9 mouse cellular contexts compared by ENCODE assay signal in the genomic region with DNA sequence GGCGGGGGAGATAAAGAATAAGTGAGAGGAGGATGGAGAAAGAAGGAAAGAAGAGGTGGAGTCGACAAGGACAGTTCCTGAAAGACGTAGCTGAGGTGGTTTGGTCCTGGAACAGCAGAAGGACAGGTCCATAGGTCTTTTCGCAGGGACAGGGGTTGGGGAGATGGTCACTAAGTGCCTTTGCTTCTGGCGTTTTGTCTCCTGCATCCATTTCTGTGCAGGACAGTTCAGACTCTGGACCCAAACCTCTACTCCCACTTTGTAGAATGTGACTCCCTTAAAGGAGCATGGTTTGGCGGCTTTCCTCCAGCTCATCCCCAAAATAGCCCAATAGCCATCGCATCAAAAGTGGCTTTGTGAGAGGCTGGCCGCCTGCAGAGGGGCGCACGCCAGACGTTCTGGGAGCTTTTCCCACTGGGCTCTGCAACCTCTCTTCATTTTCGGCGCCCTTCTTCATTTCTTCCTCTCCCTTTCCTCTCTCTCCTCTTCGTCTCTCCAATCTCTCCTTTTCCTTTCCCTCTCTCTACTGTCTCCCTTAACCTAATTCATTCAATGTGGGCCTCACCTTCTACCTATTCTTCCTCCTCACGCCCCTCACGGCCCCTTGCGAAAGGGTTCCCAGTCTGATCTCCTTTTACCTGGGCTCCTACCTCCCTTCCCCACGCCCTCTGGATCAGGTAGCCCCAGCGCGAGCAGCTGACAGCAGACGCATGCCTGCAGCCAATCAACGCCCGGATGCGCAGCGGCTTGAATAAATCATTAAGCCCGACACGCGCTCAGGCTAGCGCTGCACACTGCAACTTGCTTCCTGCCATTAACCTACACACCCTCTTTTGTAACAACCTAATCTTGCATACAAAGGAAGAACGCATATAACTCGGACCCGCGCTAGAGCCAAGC. TPM values are rescaled to one million over a fixed set of nuclear protein-coding genes. Genes with fewer than 3 reads are reported as not detected.
DNase-seq lines count a peak whose midpoint lies in the region; ATAC-seq lines count a peak whose summit lies in the region.
"Had no signal": no experiment of that assay in that cellular context is flagged by ENCODE, and none has a peak within 500 bp of the region (broad histone marks: within the 10 kb centered on the region; RNA-seq: fewer than 3 reads in every experiment).

No protein-coding gene starts in this region.

- ATAC-seq in heart, embryonic 11.5 days (replicated peaks; ENCODE audit: insufficient number of reproducible peaks, low FRiP score, low TSS enrichment): no peak
- ATAC-seq in liver, embryonic 12.5 days: no peak

- H3K36me3 ChIP-seq in heart, embryonic 11.5 days (ENCODE audit: control insufficient read depth, insufficient read depth, low read length): no peaks in the 10 kb centered on the region
- no peaks in the 10 kb centered on the region for H3K36me3 ChIP-seq in embryonic facial prominence, embryonic 10.5 days (replicated peaks)
- no peaks in the 10 kb centered on the region for H3K36me3 ChIP-seq in liver, embryonic 12.5 days

- no peak overlapping the region for H3K9ac ChIP-seq in heart, embryonic 11.5 days (ENCODE audit: low read depth, low read length)
- no peak overlapping the region for H3K9ac ChIP-seq in liver, embryonic 12.5 days

- H3K27me3 ChIP-seq in heart, embryonic 11.5 days (ENCODE audit: control insufficient read depth, insufficient read depth, low read length): peaks cover 63% of the 10 kb centered on the region
- peaks cover 90% of the 10 kb centered on the region for H3K27me3 ChIP-seq in embryonic facial prominence, embryonic 10.5 days (replicated peaks; ENCODE audit: low read depth, poor library complexity, severe bottlenecking)
- peaks cover 82% of the 10 kb centered on the region for H3K27me3 ChIP-seq in liver, embryonic 12.5 days (replicated peaks)
- H3K27me3 ChIP-seq: CH12.LX had no signal

- H3K9me3 ChIP-seq in heart, embryonic 11.5 days (replicated peaks; ENCODE audit: control insufficient read depth, low read length): no peaks in the 10 kb centered on the region; the same call in 1 of the 2 replicates
- no peaks in the 10 kb centered on the region for H3K9me3 ChIP-seq in embryonic facial prominence, embryonic 10.5 days
- H3K9me3 ChIP-seq in liver, embryonic 12.5 days (replicated peaks): no peaks in the 10 kb centered on the region

- DNase-seq in heart, postnatal 4 days: no peak
- DNase-seq in embryonic facial prominence, embryonic 10.5 days (ENCODE audit: low spot score): peak; percentile 63
- peak; percentile 29 for DNase-seq in kidney, adult 11 months
- DNase-seq in right cerebral cortex, postnatal 4 days: peak; percentile 52
- DNase-seq in urinary bladder, postnatal 14 days (ENCODE audit: low spot score): no peak
- no peak for DNase-seq in adrenal gland, postnatal 4 days (ENCODE audit: low spot score in 2 of 2)

- no peak overlapping the region for H3K27ac ChIP-seq in heart, embryonic 11.5 days (ENCODE audit: low read depth, low read length)
- no peak overlapping the region for H3K27ac ChIP-seq in embryonic facial prominence, embryonic 10.5 days (replicated peaks)
- no peak overlapping the region for H3K27ac ChIP-seq in liver, embryonic 12.5 days

- 2% methylated on average over 33 of the region's 33 CpGs for WGBS in heart, embryonic 11.5 days (ENCODE audit: insufficient replicate concordance)
- WGBS in embryonic facial prominence, embryonic 10.5 days: 2% methylated on average over 33 of the region's 33 CpGs
- 4% methylated on average over 33 of the region's 33 CpGs for WGBS in liver, embryonic 12.5 days (ENCODE audit: insufficient replicate concordance)

- no peaks in the 10 kb centered on the region; the same call in 1 of the 2 replicates for H3K4me1 ChIP-seq in heart, embryonic 11.5 days (ENCODE audit: control insufficient read depth, insufficient read depth, low read length)
- H3K4me1 ChIP-seq in embryonic facial prominence, embryonic 10.5 days: peaks cover 33% of the 10 kb centered on the region
- H3K4me1 ChIP-seq in liver, embryonic 12.5 days: no peaks in the 10 kb centered on the region

- H3K4me3 ChIP-seq in heart, embryonic 11.5 days (ENCODE audit: low read depth, low read length): peak overlapping the region; percentile 18; the same call in 1 of the 2 replicates
- peak overlapping the region; percentile 48 for H3K4me3 ChIP-seq in embryonic facial prominence, embryonic 10.5 days
- H3K4me3 ChIP-seq in liver, embryonic 12.5 days: no peak overlapping the region

- peak overlapping the region; percentile 44 for H3K4me2 ChIP-seq in heart, embryonic 11.5 days
- H3K4me2 ChIP-seq in liver, embryonic 12.5 days: peak overlapping the region; percentile 4; the same call in 1 of the 2 replicates

RNA-seq across cellular contexts. Expression of a gene that starts 7.5 kb away (rescaled TPM):
- 0.11 and 0.20 TPM in 2 replicates for polyA plus RNA-seq in heart, embryonic 11.5 days (2014; fragmentation: Nextera tagmentation; extraction: Ambion mirVana)
- total RNA-seq in heart, postnatal 4 days (2021): not detected
- 4.8 and 5.7 TPM in 2 replicates for polyA plus RNA-seq in embryonic facial prominence, embryonic 10.5 days (2016; fragmentation: Nextera tagmentation; extraction: Ambion mirVana)
- 0.29 and 0.33 TPM in 2 replicates for polyA plus RNA-seq in liver, embryonic 12.5 days (2016; fragmentation: Nextera tagmentation; extraction: Ambion mirVana)
- 1 to 10 TPM; 4.2 to 4.4 TPM for total RNA-seq in adrenal gland, postnatal 4 days (2021)
- total RNA-seq: CH12.LX had no signal

RNA-seq across cellular contexts. Expression of a gene that starts 35.6 kb away (rescaled TPM):
- polyA plus RNA-seq in heart, embryonic 11.5 days (2014; fragmentation: Nextera tagmentation; extraction: Ambion mirVana): 0.18 and 0.31 TPM in 2 replicates
- under 1 TPM in 1 of 2 experiments, not detected in 1; 0.47 TPM for total RNA-seq in heart, postnatal 4 days (2021)
- polyA plus RNA-seq in embryonic facial prominence, embryonic 10.5 days (2016; fragmentation: Nextera tagmentation; extraction: Ambion mirVana): not detected in 2 replicates
- 12.0 and 13.4 TPM in 2 replicates for polyA plus RNA-seq in liver, embryonic 12.5 days (2016; fragmentation: Nextera tagmentation; extraction: Ambion mirVana)
- 10 to 100 TPM; 16.3 to 20.3 TPM for total RNA-seq in adrenal gland, postnatal 4 days (2021)
- total RNA-seq: CH12.LX had no signal

Comparison
In these comparisons a context has a peak if more than half of its experiments do, and no peak if none do; other contexts are left out.
1. DNase-seq: peak in embryonic facial prominence, embryonic 10.5 days (single experiment), kidney, adult 11 months (single experiment) and right cerebral cortex, postnatal 4 days (single experiment); none in heart, postnatal 4 days (single experiment), urinary bladder, postnatal 14 days (single experiment) and adrenal gland, postnatal 4 days (0 of 2).